Mouse (Mus musculus) C2C12 (cell line): ENCODE results near the gene C1rb.

Experiments used
- CTCF ChIP-seq: IDR thresholded peaks from one replicate; pipeline ENCODE4 v1.5.1; 2011; ENCODE audit not compliant: control insufficient read depth, insufficient read depth, insufficient read length
- MAX ChIP-seq: IDR thresholded peaks from one replicate; pipeline ENCODE4 v1.6.1; 2011; ENCODE audit warnings: mild to moderate bottlenecking, control low read depth
- MYOG ChIP-seq: IDR thresholded peaks from one replicate; pipeline ENCODE4 v1.6.1; 2011; ENCODE audit not compliant: control insufficient read depth, insufficient read length; ENCODE audit errors: extremely low read depth
- USF1 ChIP-seq: IDR thresholded peaks from one replicate; pipeline ENCODE4 v1.6.1; 2011; ENCODE audit warnings: low read depth, mild to moderate bottlenecking, control low read depth, moderate library complexity

DNA sequence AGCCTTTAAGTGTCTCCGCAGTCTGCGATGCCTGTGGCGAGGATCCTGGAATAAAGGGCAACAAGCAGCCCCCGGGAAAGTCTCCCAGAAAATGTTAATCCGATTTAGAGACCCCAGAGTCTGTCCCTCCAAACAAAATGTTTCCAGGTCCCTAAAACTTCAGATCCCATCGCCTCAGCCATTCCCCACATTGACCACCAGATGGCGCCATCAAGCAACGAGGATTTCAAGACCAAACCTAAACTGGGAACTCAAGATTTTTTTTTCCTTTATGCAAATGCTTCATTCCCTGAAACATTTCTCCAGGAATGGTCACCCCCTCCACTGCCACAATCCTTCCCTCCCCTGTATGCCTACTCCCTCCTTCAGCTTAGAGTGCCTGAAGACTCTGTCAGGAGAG lies at the start of gene C1rb:
- TF ChIP-seq CTCF (peak; percentile 34), MYOG (no peak), USF1 (no peak), MAX (no peak)
